Mouse (Mus musculus) G1E (cell line): ENCODE results near the gene Gulp1.

Experiments used
- CTCF ChIP-seq: IDR thresholded peaks from 2 replicates; pipeline ENCODE4 v1.5.1; 2012; ENCODE audit warnings: low read depth, low read length, inconsistent platforms, mixed read lengths
- GATA1 ChIP-seq: IDR thresholded peaks from 2 replicates; pipeline ENCODE4 v1.6.1; 2012; ENCODE audit warnings: borderline replicate concordance, low read length, inconsistent platforms, mixed read lengths
- GATA2 ChIP-seq: IDR thresholded peaks from 2 replicates; pipeline ENCODE4 v1.6.1; 2012; ENCODE audit warnings: low read depth, low read length, inconsistent platforms, borderline replicate concordance
- POLR2AphosphoS5 ChIP-seq: IDR thresholded peaks from 2 replicates; pipeline ENCODE4 v1.6.1; 2012; ENCODE audit warnings: low read depth, low read length, inconsistent platforms; ENCODE audit not compliant: insufficient replicate concordance
- TAL1 ChIP-seq: conservative IDR thresholded peaks from 2 replicates; pipeline ENCODE4 v1.6.1; 2012; ENCODE audit warnings: low read depth, low read length, inconsistent platforms, mixed read lengths

GRCm38 (mm10) chr1:44745711-44746110, 194.4 kb downstream of the Gulp1 start:
- TF ChIP-seq CTCF: 0 out of 2 replicates have a peak, but pooled peaks have one; percentile 15
- no peak for TF ChIP-seq GATA1
- no peak for TF ChIP-seq TAL1
- no peak for TF ChIP-seq POLR2AphosphoS5
- TF ChIP-seq GATA2: no peak
